Mouse (Mus musculus) heart, embryonic 15.5 days (tissue): ENCODE results near the gene Ptprd. TPM values are rescaled to one million over a fixed set of nuclear protein-coding genes. Genes with fewer than 3 reads are reported as not detected.

ENCODE experiments used
- ATAC-seq: fragments of 200-750 bp; cut with Nextera tagmentation; replicated peaks from 2 replicates; pipeline ENCODE4 v1.8.0; 2017; ENCODE audit warnings: low read depth, moderate TSS enrichment; ENCODE audit not compliant: insufficient number of reproducible peaks, insufficient read depth, low FRiP score
- H3K27ac ChIP-seq: fragments of 300-500 bp; sonication (generic); 2 replicates; pipeline ENCODE4 v1.5.1; 2015; ENCODE audit warnings: mild to moderate bottlenecking, inconsistent platforms
- H3K27me3 ChIP-seq: fragments of 300-500 bp; sonication (generic); 2 replicates; pipeline ENCODE4 v1.6.1; 2015; ENCODE audit warnings: inconsistent platforms
- H3K36me3 ChIP-seq: fragments of 300-500 bp; sonication (generic); 2 replicates; pipeline ENCODE4 v1.6.1; 2015; ENCODE audit warnings: mild to moderate bottlenecking, inconsistent platforms
- H3K4me1 ChIP-seq: fragments of 300-500 bp; sonication (generic); replicated peaks from 2 replicates; pipeline ENCODE4 v1.6.1; 2015; ENCODE audit warnings: inconsistent platforms
- H3K4me2 ChIP-seq: fragments of 300-500 bp; sonication (generic); 2 replicates; pipeline ENCODE4 v1.6.1; 2015; ENCODE audit warnings: inconsistent platforms, mild to moderate bottlenecking, moderate library complexity
- H3K4me3 ChIP-seq: fragments of 300-500 bp; sonication (generic); 2 replicates; pipeline ENCODE4 v1.5.1; 2015; ENCODE audit warnings: mild to moderate bottlenecking, inconsistent platforms
- H3K9ac ChIP-seq: fragments of 300-500 bp; sonication (generic); 2 replicates; pipeline ENCODE4 v1.6.1; 2015; ENCODE audit warnings: mild to moderate bottlenecking, inconsistent platforms
- H3K9me3 ChIP-seq: fragments of 300-500 bp; sonication (generic); replicated peaks from 2 replicates; pipeline ENCODE4 v1.6.1; 2016; ENCODE audit warnings: inconsistent platforms
- WGBS: fragments of 180-500 bp; shearing (Covaris S2); methylation state at CpG from one replicate; pipeline ENCODE4 v1.1.7; 2015; ENCODE audit warnings: mixed read lengths; 5-methylcytosine and 5-hydroxymethylcytosine counted together
- polyA plus RNA-seq: library from polyadenylated mRNA; unstranded; fragments of >200 nt; fragmentation: Nextera tagmentation; extraction: Ambion mirVana; gene quantifications from 2 replicates; pipeline ENCODE4 v1.2.1, GENCODE M21; 2015

Gene Ptprd
- polyA plus RNA-seq, 1 experiment from 2014 or later, result 9.4 TPM

- no peaks in the 10 kb centered on the region for H3K27me3 ChIP-seq
- no peak overlapping the region for H3K4me2 ChIP-seq
- H3K4me3 ChIP-seq, result no peak overlapping the region
- H3K9me3 ChIP-seq, result no peaks in the 10 kb centered on the region
- no peaks in the 10 kb centered on the region for H3K4me1 ChIP-seq
- ATAC-seq, result no peak
- no peak overlapping the region for H3K27ac ChIP-seq
- 92% methylated on average over 2 of the region's 2 CpGs for WGBS
- no peaks in the 10 kb centered on the region for H3K36me3 ChIP-seq
- no peak overlapping the region for H3K9ac ChIP-seq
Measured at GRCm38 (mm10) chr4:77664761-77665160, 547.0 kb downstream of the Ptprd start.

GRCm38 (mm10) chr4:77662309-77662708, 549.5 kb downstream of the Ptprd start:
- ATAC-seq, result no peak
- no peak overlapping the region for H3K27ac ChIP-seq
- no peak overlapping the region for H3K4me3 ChIP-seq
- no peaks in the 10 kb centered on the region for H3K9me3 ChIP-seq
- no peak overlapping the region for H3K4me2 ChIP-seq
- WGBS, result 62% methylated on average over 1 of the region's 1 CpGs
- H3K4me1 ChIP-seq, result 0 out of 2 replicates have a peak, but pooled peaks cover 3% of the 10 kb centered on the region
- no peak overlapping the region for H3K9ac ChIP-seq
- no peaks in the 10 kb centered on the region for H3K36me3 ChIP-seq
- H3K27me3 ChIP-seq, result no peaks in the 10 kb centered on the region

- Histone ChIP-seq H3K9me3 (no peaks in the 10 kb centered on the region), H3K27ac (no peak overlapping the region), H3K4me1 (0 out of 2 replicates have a peak, but pooled peaks cover 6% of the 10 kb centered on the region), H3K36me3 (no peaks in the 10 kb centered on the region), H3K4me3 (no peak overlapping the region), H3K27me3 (no peaks in the 10 kb centered on the region), H3K9ac (no peak overlapping the region), H3K4me2 (no peak overlapping the region)
- ATAC-seq, result no peak
- WGBS, result 61% methylated on average over 1 of the region's 1 CpGs
Measured at GRCm38 (mm10) chr4:77655669-77656068, 556.1 kb downstream of the Ptprd start.

- Histone ChIP-seq H3K27me3 (no peaks in the 10 kb centered on the region), H3K4me3 (no peak overlapping the region), H3K9ac (no peak overlapping the region), H3K36me3 (no peaks in the 10 kb centered on the region), H3K27ac (no peak overlapping the region), H3K4me2 (no peak overlapping the region), H3K9me3 (no peaks in the 10 kb centered on the region), H3K4me1 (no peaks in the 10 kb centered on the region)
- ATAC-seq, result no peak
- 73% methylated on average over 3 of the region's 3 CpGs for WGBS
Measured at GRCm38 (mm10) chr4:77649615-77650325, 562.0 kb downstream of the Ptprd start.

GRCm38 (mm10) chr4:77648911-77649310, 562.9 kb downstream of the Ptprd start:
- Histone ChIP-seq H3K4me2 (no peak overlapping the region), H3K4me1 (no peaks in the 10 kb centered on the region), H3K27ac (no peak overlapping the region), H3K36me3 (no peaks in the 10 kb centered on the region), H3K9ac (no peak overlapping the region), H3K27me3 (no peaks in the 10 kb centered on the region), H3K9me3 (no peaks in the 10 kb centered on the region), H3K4me3 (no peak overlapping the region)
- WGBS, result 55% methylated on average over 2 of the region's 2 CpGs
- no peak for ATAC-seq

- no peaks in the 10 kb centered on the region for H3K36me3 ChIP-seq
- WGBS, result 76% methylated on average over 5 of the region's 5 CpGs
Measured at GRCm38 (mm10) chr4:77647451-77648137, 564.2 kb downstream of the Ptprd start.

GRCm38 (mm10) chr4:77644435-77644834, 567.3 kb downstream of the Ptprd start:
- Histone ChIP-seq H3K27me3 (no peaks in the 10 kb centered on the region), H3K9me3 (no peaks in the 10 kb centered on the region), H3K36me3 (no peaks in the 10 kb centered on the region), H3K9ac (no peak overlapping the region), H3K4me3 (no peak overlapping the region), H3K4me2 (no peak overlapping the region), H3K27ac (no peak overlapping the region), H3K4me1 (no peaks in the 10 kb centered on the region)
- ATAC-seq, result no peak

More at GRCm38 (mm10) chr4:77647451-77648137, 564.2 kb downstream of the Ptprd start:
- Histone ChIP-seq H3K9me3 (no peaks in the 10 kb centered on the region), H3K27me3 (no peaks in the 10 kb centered on the region), H3K4me1 (no peaks in the 10 kb centered on the region), H3K4me3 (no peak overlapping the region), H3K4me2 (no peak overlapping the region), H3K9ac (no peak overlapping the region), H3K27ac (no peak overlapping the region)
- no peak for ATAC-seq

GRCm38 (mm10) chr4:77640022-77640421, 571.7 kb downstream of the Ptprd start:
- 77% methylated on average over 7 of the region's 7 CpGs for WGBS
- H3K9me3 ChIP-seq, result no peaks in the 10 kb centered on the region
- ATAC-seq, result no peak

GRCm38 (mm10) chr4:77613129-77613528, 598.6 kb downstream of the Ptprd start:
- Histone ChIP-seq H3K27ac (no peak overlapping the region), H3K9ac (no peak overlapping the region), H3K4me1 (no peaks in the 10 kb centered on the region), H3K27me3 (no peaks in the 10 kb centered on the region), H3K9me3 (no peaks in the 10 kb centered on the region), H3K4me2 (no peak overlapping the region), H3K36me3 (no peaks in the 10 kb centered on the region), H3K4me3 (no peak overlapping the region)
- WGBS, result 88% methylated on average over 1 of the region's 1 CpGs
- ATAC-seq, result no peak

More at GRCm38 (mm10) chr4:77640022-77640421, 571.7 kb downstream of the Ptprd start:
- Histone ChIP-seq H3K27ac (no peak overlapping the region), H3K9ac (no peak overlapping the region), H3K4me3 (no peak overlapping the region), H3K4me2 (no peak overlapping the region), H3K4me1 (no peaks in the 10 kb centered on the region), H3K27me3 (no peaks in the 10 kb centered on the region), H3K36me3 (no peaks in the 10 kb centered on the region)

GRCm38 (mm10) chr4:77586624-77587023, 625.1 kb downstream of the Ptprd start:
- Histone ChIP-seq H3K9me3 (no peaks in the 10 kb centered on the region), H3K27me3 (no peaks in the 10 kb centered on the region), H3K4me3 (no peak overlapping the region), H3K27ac (no peak overlapping the region), H3K9ac (no peak overlapping the region), H3K36me3 (no peaks in the 10 kb centered on the region), H3K4me1 (no peaks in the 10 kb centered on the region), H3K4me2 (no peak overlapping the region)
- 71% methylated on average over 1 of the region's 1 CpGs for WGBS
- ATAC-seq, result no peak

- Histone ChIP-seq H3K27ac (no peak overlapping the region), H3K4me1 (no peaks in the 10 kb centered on the region), H3K9me3 (no peaks in the 10 kb centered on the region), H3K36me3 (no peaks in the 10 kb centered on the region), H3K4me3 (no peak overlapping the region), H3K9ac (no peak overlapping the region), H3K4me2 (no peak overlapping the region), H3K27me3 (no peaks in the 10 kb centered on the region)
- WGBS, result 55% methylated on average over 1 of the region's 1 CpGs
- no peak for ATAC-seq
Measured at GRCm38 (mm10) chr4:77586222-77586621, 625.5 kb downstream of the Ptprd start.
